Mouse (Mus musculus) liver, embryonic 15.5 days (tissue): ENCODE measurements around the gene Tdg. TPM values are rescaled to one million over a fixed set of nuclear protein-coding genes. Genes with fewer than 3 reads are reported as not detected.

Source experiments
- ATAC-seq: fragments of 200-750 bp; cut with Nextera tagmentation; 2 replicates; pipeline ENCODE4 v1.8.0; 2017; ENCODE audit warnings: moderate number of reproducible peaks, mild to moderate bottlenecking, moderate library complexity; ENCODE audit not compliant: insufficient read depth
- H3K27ac ChIP-seq: fragments of 300-500 bp; sonication (generic); replicated peaks from 2 replicates; pipeline ENCODE4 v1.5.1; 2015; ENCODE audit warnings: mild to moderate bottlenecking, inconsistent platforms
- H3K27me3 ChIP-seq: fragments of 300-500 bp; sonication (generic); 2 replicates; pipeline ENCODE4 v1.6.1; 2015; ENCODE audit warnings: mild to moderate bottlenecking, inconsistent platforms
- H3K36me3 ChIP-seq: fragments of 300-500 bp; sonication (generic); replicated peaks from 2 replicates; pipeline ENCODE4 v1.6.1; 2015; ENCODE audit warnings: moderate library complexity, mild to moderate bottlenecking, inconsistent platforms
- H3K4me1 ChIP-seq: fragments of 300-500 bp; sonication (generic); replicated peaks from 2 replicates; pipeline ENCODE4 v1.6.1; 2015; ENCODE audit warnings: inconsistent platforms
- H3K4me2 ChIP-seq: fragments of 300-500 bp; sonication (generic); 2 replicates; pipeline ENCODE4 v1.6.1; 2015; ENCODE audit warnings: moderate library complexity, mild to moderate bottlenecking, inconsistent platforms
- H3K4me3 ChIP-seq: fragments of 300-500 bp; sonication (generic); replicated peaks from 2 replicates; pipeline ENCODE4 v1.5.1; 2015; ENCODE audit warnings: mild to moderate bottlenecking, inconsistent platforms
- H3K9ac ChIP-seq: fragments of 300-500 bp; sonication (generic); 2 replicates; pipeline ENCODE4 v1.6.1; 2015; ENCODE audit warnings: moderate library complexity, mild to moderate bottlenecking, inconsistent platforms
- H3K9me3 ChIP-seq: fragments of 300-500 bp; sonication (generic); replicated peaks from 2 replicates; pipeline ENCODE4 v1.6.1; 2016; ENCODE audit warnings: inconsistent platforms
- WGBS: fragments of 180-500 bp; shearing (Covaris S2); methylation state at CpG from one replicate; pipeline ENCODE4 v1.1.7; 2015; ENCODE audit warnings: mixed read lengths; ENCODE audit not compliant: insufficient replicate concordance; 5-methylcytosine and 5-hydroxymethylcytosine counted together
- polyA plus RNA-seq: library from polyadenylated mRNA; unstranded; fragments of >200 nt; fragmentation: Nextera tagmentation; extraction: Ambion mirVana; gene quantifications from 2 replicates; pipeline ENCODE4 v1.2.1, GENCODE M21; 2015

Tdg gene
- polyA plus RNA-seq, 1 experiment from 2014 or later, result 32.5 TPM

DNA sequence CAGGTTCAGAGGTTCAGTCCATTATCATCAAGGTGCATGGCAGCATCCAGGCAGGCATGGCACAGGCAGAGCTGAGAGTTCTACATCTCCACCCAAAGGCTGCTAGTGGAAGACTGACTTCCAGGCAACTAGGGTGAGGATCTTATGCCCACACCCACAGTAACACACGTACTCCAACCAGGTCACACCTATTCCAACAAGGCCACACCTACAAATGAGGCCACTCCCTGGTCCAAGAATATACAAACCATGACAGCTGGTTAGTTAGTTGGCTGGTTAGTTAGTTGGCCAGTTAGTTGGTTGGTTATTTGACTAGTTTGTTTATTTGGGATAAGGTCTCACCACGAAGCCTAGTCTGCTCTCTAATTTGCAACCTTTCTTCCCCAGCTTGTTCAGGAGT, 33.7 kb downstream of the Tdg start:
- no peaks in the 10 kb centered on the region for H3K9me3 ChIP-seq
- no peak for ATAC-seq
- no peaks in the 10 kb centered on the region for H3K27me3 ChIP-seq
- WGBS, result 62% methylated on average over 2 of the region's 2 CpGs
- H3K36me3 ChIP-seq, result no peaks in the 10 kb centered on the region
- no peak overlapping the region for H3K4me3 ChIP-seq
- no peak overlapping the region for H3K9ac ChIP-seq
- H3K4me1 ChIP-seq, result 0 out of 2 replicates have a peak, but pooled peaks cover 7% of the 10 kb centered on the region
- H3K27ac ChIP-seq, result no peak overlapping the region
- H3K4me2 ChIP-seq, result no peak overlapping the region

DNA sequence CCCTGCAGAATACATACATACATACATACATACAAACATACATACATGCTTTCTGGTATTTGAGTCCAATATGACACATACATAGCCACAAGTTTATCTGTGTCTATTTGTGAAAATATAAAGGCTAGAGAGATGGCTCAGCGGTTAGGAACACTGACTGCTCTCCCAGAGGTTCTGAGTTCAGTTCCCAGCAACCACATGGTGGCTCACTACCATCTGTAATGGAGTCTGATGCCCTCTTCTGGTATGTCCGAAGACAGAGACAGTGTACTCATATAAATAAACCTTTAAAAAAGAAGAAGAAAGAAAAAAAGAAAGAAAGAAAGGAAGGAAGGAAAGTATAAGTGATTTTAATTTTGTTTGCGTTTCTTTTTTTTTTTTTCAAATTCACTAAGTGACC, 36.3 kb downstream of the Tdg start:
- ATAC-seq, result no peak
- H3K27ac ChIP-seq, result no peak overlapping the region
- H3K9ac ChIP-seq, result no peak overlapping the region
- 0 out of 2 replicates have a peak, but pooled peaks cover 7% of the 10 kb centered on the region for H3K4me1 ChIP-seq
- H3K4me3 ChIP-seq, result no peak overlapping the region
- no peaks in the 10 kb centered on the region for H3K27me3 ChIP-seq
- 50% methylated on average over 3 of the region's 3 CpGs for WGBS
- no peak overlapping the region for H3K4me2 ChIP-seq
- no peaks in the 10 kb centered on the region for H3K9me3 ChIP-seq
- H3K36me3 ChIP-seq, result no peaks in the 10 kb centered on the region

DNA sequence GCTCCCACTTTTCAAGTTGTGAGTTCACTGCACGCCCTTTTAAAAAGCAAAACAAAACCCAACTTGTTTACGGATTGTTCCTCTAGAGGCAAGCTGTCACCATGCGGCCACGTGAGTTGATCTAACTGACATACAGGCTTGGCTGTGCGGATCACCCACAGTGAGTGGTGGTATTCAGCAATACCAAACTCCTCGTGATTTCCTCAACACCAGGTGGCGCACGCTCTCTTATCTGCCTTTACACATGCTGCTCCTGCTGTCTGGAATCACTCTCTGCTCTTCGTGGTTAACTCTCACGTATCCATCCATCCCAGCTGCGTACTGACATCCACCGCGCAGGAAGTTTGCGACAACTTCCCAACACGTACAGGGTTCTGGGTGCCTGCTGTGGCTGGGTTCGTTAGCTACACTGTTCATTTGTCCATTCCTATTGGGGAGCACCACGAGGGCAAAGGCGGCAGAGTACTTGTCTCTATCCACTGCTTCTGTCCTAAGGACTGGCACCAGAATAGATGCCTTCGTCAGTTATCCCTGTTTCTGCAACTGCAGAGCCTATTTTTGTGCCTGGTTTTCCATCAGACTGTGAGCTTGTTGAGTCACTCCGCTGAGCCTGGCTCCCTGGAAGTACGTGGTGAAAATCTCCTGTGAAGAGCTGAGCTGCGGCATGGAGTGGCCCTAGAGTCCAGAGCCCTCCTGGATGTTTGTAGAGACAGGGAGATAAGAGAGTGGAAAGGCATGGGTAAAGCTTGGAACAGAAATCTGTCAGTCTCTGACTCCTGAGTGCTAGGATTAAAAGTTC, 37.0 kb downstream of the Tdg start:
- ATAC-seq, result peak; percentile 74
- Histone ChIP-seq H3K9me3 (no peaks in the 10 kb centered on the region), H3K4me2 (peak overlapping the region; percentile 43), H3K36me3 (no peaks in the 10 kb centered on the region), H3K27ac (no peak overlapping the region), H3K4me3 (no peak overlapping the region), H3K4me1 (0 out of 2 replicates have a peak, but pooled peaks cover 7% of the 10 kb centered on the region), H3K9ac (no peak overlapping the region), H3K27me3 (no peaks in the 10 kb centered on the region)
- 16% methylated on average over 22 of the region's 22 CpGs for WGBS

DNA sequence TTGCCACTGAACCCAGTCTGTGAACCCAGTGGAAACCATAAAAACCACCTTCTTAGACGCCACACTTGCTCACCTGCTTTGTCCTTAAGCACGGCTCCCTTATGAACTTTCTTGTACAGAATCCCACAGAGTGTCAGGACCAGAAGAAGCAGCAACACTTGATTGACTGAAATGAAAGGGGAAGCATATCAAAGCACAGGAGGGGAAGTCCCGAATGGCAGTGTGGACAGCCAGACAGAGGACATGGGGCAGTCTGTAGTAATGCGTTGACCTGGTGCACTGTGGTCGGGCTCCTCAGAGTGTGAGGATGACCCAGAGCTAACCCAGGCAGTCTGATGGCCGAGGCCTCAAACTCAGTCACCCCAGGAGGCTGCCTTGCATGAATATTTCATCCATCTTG, 40.6 kb downstream of the Tdg start:
- H3K27me3 ChIP-seq, result no peaks in the 10 kb centered on the region
- H3K4me2 ChIP-seq, result no peak overlapping the region
- H3K36me3 ChIP-seq, result no peaks in the 10 kb centered on the region
- no peak overlapping the region for H3K9ac ChIP-seq
- no peak overlapping the region for H3K4me3 ChIP-seq
- 0 out of 2 replicates have a peak, but pooled peaks cover 7% of the 10 kb centered on the region for H3K4me1 ChIP-seq
- WGBS, result 46% methylated on average over 6 of the region's 6 CpGs
- no peaks in the 10 kb centered on the region for H3K9me3 ChIP-seq
- no peak overlapping the region for H3K27ac ChIP-seq
- no peak for ATAC-seq

DNA sequence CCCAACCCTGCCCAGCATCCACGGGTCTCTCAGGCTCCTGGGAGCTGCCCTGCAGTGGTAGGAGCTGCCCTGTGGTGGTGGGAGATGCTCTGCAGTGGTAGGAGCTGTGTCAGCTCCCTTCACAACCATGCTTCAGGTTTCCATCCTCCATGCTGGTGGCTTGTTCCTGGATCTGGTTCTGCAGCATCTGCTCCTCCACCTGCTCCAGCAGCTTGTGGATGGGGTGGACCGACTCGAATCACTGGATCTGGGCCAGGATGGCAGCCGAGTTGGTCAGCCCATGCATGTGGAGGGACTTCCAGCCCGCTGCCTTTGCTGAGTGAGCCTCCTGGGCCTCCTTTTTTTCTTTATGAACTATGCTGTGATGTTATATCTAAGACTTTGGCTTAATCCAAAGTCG, 47.3 kb downstream of the Tdg start:
- 61% methylated on average over 6 of the region's 6 CpGs for WGBS
- Histone ChIP-seq H3K4me3 (no peak overlapping the region), H3K9me3 (no peaks in the 10 kb centered on the region), H3K27ac (no peak overlapping the region), H3K27me3 (0 out of 2 replicates have a peak, but pooled peaks cover 6% of the 10 kb centered on the region), H3K4me2 (no peak overlapping the region), H3K4me1 (no peaks in the 10 kb centered on the region), H3K36me3 (no peaks in the 10 kb centered on the region), H3K9ac (no peak overlapping the region)
- ATAC-seq, result no peak

DNA sequence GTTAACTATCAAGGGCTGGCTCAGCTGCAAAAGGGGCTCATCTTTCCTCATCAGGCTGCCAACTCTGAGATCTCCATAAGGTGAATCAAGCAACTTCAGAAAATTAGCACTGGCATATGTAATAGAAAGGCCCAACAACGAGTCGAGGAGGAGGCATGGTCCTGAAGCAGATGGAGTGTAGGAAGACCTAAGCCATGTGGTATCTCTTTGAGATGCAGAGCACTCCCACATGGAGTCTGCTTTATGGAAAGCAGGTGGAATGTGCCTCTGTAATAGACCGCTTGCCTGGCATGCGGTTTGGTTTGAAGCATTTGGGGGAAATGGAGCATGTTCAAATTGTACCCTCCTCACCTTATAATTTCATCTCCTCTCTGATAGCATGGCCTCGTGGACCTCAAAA, 51.1 kb downstream of the Tdg start:
- H3K9ac ChIP-seq, result no peak overlapping the region
- H3K27ac ChIP-seq, result no peak overlapping the region
- H3K36me3 ChIP-seq, result no peaks in the 10 kb centered on the region
- no peak overlapping the region for H3K4me2 ChIP-seq
- H3K4me1 ChIP-seq, result peaks cover 11% of the 10 kb centered on the region
- H3K27me3 ChIP-seq, result 0 out of 2 replicates have a peak, but pooled peaks cover 6% of the 10 kb centered on the region
- WGBS, result 72% methylated on average over 5 of the region's 5 CpGs
- no peaks in the 10 kb centered on the region for H3K9me3 ChIP-seq
- ATAC-seq, result no peak
- H3K4me3 ChIP-seq, result no peak overlapping the region

DNA sequence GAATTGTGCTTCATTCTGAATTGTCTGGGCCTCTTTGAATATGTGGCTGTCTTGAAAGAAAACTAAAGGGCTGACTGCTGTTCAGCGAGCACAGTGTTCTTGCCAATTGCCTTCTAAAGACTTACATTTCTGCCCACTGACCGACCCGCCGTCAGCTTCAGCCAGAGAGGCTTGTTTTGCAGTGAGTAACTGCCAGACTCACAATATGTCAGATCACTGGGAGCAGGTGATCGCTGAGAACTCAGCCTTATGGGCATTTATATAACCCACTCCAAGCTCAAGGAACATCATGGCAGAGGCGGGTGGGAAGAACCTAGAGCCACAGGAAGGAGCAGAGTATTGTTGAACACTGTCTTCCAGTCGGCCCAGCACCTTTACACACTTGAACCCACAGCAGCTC, 52.0 kb downstream of the Tdg start:
- Histone ChIP-seq H3K27me3 (0 out of 2 replicates have a peak, but pooled peaks cover 5% of the 10 kb centered on the region), H3K4me3 (no peak overlapping the region), H3K36me3 (no peaks in the 10 kb centered on the region), H3K27ac (no peak overlapping the region), H3K9ac (no peak overlapping the region), H3K4me2 (no peak overlapping the region), H3K4me1 (peaks cover 12% of the 10 kb centered on the region), H3K9me3 (no peaks in the 10 kb centered on the region)
- ATAC-seq, result no peak
- 68% methylated on average over 7 of the region's 7 CpGs for WGBS

DNA sequence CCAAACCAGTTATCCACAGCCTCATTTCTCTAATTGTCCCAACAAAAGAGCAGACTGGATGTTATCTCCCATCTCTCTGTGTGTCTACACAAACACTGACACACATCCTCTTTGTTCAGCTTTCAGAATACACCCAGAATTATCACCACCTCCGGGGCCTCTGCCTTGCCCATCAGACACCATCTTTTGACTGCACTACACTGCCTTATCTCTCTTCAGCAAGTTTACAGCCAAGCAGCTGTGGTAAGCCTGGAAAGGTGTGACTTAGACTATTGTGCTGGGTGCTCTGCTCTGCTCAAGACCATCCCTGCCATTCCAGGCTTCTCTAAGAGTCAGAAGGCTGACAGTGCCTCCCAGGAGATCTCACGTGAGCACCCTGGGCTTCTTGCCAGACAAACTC, 55.8 kb downstream of the Tdg start:
- 22% methylated on average over 2 of the region's 2 CpGs for WGBS
- no peaks in the 10 kb centered on the region for H3K36me3 ChIP-seq
- H3K4me2 ChIP-seq, result no peak overlapping the region
- no peaks in the 10 kb centered on the region for H3K9me3 ChIP-seq
- H3K4me1 ChIP-seq, result peaks cover 16% of the 10 kb centered on the region
- H3K9ac ChIP-seq, result no peak overlapping the region
- no peak overlapping the region for H3K4me3 ChIP-seq
- H3K27ac ChIP-seq, result no peak overlapping the region
- peaks cover 11% of the 10 kb centered on the region for H3K27me3 ChIP-seq
- ATAC-seq, result peak; percentile 84

DNA sequence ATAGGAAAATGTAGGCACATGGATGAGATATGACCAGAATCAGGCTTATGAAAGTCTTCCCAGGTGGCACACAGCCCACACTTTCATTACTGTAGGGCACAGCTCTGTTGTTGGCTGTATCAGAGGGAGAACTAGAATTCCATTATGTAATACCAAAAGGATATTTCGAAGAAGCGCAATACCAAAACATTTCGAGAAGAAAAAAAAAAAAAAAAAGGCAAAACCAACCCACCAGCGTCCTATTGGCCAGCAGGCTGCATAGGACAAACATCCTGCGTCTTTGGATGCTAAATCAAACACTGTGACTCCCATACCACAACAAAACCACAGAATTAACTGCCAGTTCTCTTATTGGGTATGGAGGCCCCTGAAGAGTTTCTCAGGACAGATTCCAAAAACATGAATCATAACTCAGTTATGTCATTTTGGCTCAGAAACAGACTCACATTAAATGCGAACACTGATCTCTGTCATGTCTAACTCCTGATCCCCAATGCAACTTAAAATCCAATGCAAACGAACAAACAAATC, 60.1 kb downstream of the Tdg start:
- Histone ChIP-seq H3K27ac (no peak overlapping the region), H3K4me2 (no peak overlapping the region), H3K9me3 (no peaks in the 10 kb centered on the region), H3K4me3 (no peak overlapping the region), H3K36me3 (no peaks in the 10 kb centered on the region), H3K9ac (no peak overlapping the region), H3K4me1 (peaks cover 18% of the 10 kb centered on the region), H3K27me3 (peaks cover 27% of the 10 kb centered on the region)
- 44% methylated on average over 7 of the region's 7 CpGs for WGBS
- ATAC-seq, result no peak

DNA sequence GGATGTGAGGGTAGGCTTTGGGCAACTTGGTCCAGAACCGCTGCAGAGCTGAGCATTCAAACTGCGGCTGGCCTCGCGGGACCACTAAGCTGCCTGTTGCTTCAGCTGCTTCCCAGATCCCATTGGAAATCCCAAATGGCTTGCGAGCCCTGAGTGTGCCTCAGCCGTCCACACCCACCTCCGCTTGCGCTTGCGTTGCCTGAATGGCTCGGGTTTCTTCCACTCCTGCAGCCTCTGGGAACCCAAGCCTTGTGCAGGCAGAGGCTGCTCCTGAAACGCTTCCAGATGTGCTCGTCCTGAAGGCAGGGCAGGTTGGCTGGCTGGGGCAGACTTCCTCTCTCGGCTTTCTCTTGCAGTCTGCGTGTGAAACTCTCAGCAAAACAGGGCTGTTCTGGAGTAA, 60.9 kb downstream of the Tdg start, which contains the start of gene Glt8d2:
Gene Glt8d2, minus strand, starts transcription at position 157 of the 400 bp plus-strand sequence.
- no peak within 1 kb of the TSS for H3K4me3 ChIP-seq
- no peak for ATAC-seq

DNA sequence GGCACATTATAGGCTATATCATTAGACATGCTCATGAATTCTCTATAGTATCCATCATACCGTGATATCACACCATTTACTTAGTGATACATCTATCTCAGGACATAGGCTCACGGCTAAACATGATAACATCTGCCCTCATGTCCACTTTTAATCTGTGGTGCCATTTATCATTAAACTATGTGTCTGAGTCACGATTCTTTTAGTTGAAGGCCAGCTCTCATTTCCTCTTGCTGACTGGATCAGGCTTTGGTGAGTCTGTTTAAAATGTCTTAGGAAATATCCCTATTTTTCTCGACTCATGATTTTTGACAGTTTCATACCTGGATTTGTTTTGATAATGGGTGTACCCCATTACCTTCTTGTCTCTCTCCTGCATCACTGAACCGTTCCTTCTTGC, 66.3 kb downstream of the Tdg start, which contains the start of gene Hcfc2:
Gene Hcfc2, plus strand, starts transcription at position 205 of the 400 bp plus-strand sequence.
- no peak within 1 kb of the TSS for H3K4me2 ChIP-seq
- ATAC-seq, result no peak
- H3K36me3 ChIP-seq, result no peaks in the 10 kb centered on the region
- H3K4me1 ChIP-seq, result peaks cover 40% of the 10 kb centered on the region
- no peaks in the 10 kb centered on the region for H3K9me3 ChIP-seq
- H3K27ac ChIP-seq, result no peak within 1 kb of the TSS; the same call in 1 of the 2 replicates
- H3K4me3 ChIP-seq, result no peak within 1 kb of the TSS
- H3K27me3 ChIP-seq, result peaks cover 11% of the 10 kb centered on the region
- WGBS, result 26% methylated on average over 5 of the region's 5 CpGs
- H3K9ac ChIP-seq, result no peak within 1 kb of the TSS

More for the DNA sequence above, 60.9 kb downstream of the Tdg start, which contains the start of gene Glt8d2:
- Histone ChIP-seq H3K4me2 (peak within 1 kb of the TSS; percentile 37), H3K36me3 (no peaks in the 10 kb centered on the region), H3K9me3 (no peaks in the 10 kb centered on the region), H3K4me1 (peaks cover 11% of the 10 kb centered on the region), H3K27me3 (peaks cover 27% of the 10 kb centered on the region), H3K27ac (no peak within 1 kb of the TSS), H3K9ac (no peak within 1 kb of the TSS)
- WGBS, result 6% methylated on average over 14 of the region's 14 CpGs
